Mouse (Mus musculus) spleen, adult 2 months (tissue): ENCODE results near the gene Ugt1a7c.

Experiments used
- CTCF ChIP-seq: fragments of 200-500 bp; IDR thresholded peaks from 2 replicates; pipeline ENCODE4 v1.5.1; 2011; ENCODE audit warnings: mild to moderate bottlenecking, inconsistent platforms; ENCODE audit not compliant: insufficient read depth, insufficient read length, insufficient replicate concordance; ENCODE audit errors: extremely low read depth
- POLR2A ChIP-seq: fragments of 200-500 bp; IDR thresholded peaks from 2 replicates; pipeline ENCODE4 v1.6.1; 2011; ENCODE audit warnings: low read depth, low read length, inconsistent platforms

DNA sequence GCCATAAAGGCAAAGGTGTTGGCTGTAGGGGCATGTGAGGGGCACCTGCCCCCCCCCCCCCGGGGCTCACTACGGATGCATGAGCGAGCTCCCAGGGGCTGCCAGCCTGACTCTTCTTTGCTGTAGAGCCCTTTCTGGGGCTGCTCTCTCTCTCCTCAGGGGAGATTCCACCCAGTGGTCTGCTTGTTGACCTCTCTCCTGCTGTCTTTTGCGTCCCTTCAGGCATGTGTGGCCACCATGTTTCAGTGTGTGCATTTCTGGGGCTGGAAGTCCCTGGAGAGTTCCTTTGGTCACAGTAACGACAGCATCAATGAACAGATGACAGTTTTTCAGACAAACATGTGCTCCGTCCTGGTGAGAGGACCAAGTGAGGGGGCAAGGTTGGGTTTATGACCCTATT lies 163.5 kb downstream of the Ugt1a7c start:
- TF ChIP-seq POLR2A (no peak), CTCF (no peak)
